Comparison of ENCODE assay signal across 8 mouse cellular contexts in the genomic region with DNA sequence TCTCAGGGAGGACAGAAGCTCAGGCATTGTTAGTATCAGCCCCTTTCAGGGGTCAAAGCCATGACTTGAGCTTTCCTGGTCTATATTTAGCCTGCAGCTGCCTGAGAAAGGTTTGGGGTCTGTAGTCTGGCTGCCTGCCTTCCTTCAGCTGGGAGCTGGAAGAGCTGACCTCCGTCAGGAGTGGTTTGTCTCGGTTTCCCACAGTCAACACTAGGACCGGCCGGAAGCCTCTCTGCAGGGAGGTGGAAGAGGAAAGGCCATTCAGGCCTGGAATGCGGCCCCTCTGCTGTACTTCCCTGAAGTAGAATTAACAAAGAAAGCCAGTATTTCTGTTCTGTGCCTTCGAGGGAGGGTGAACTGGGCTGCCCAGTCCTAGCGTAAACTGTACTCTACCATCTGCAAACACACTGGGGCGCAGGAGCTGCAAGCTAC.
DNase-seq lines count a peak whose midpoint lies in the region; ATAC-seq lines count a peak whose summit lies in the region.

No protein-coding gene starts in this region.

- peaks cover 23% of the 10 kb centered on the region; the same call in 1 of the 2 replicates for H3K36me3 ChIP-seq in heart, embryonic 14.5 days (ENCODE audit: control insufficient read depth, insufficient read depth, low read length)
- no peaks in the 10 kb centered on the region for H3K36me3 ChIP-seq in midbrain, embryonic 11.5 days (ENCODE audit: control insufficient read depth, insufficient read depth, low read length)

- H3K9me3 ChIP-seq in heart, embryonic 14.5 days (ENCODE audit: control insufficient read depth, low read length): no peaks in the 10 kb centered on the region
- H3K9me3 ChIP-seq in midbrain, embryonic 11.5 days (ENCODE audit: control insufficient read depth, low read length): no peaks in the 10 kb centered on the region

- WGBS in heart, embryonic 14.5 days: 5% methylated on average over 8 of the region's 8 CpGs
- whole genome bisulfite sequencing in midbrain, embryonic 11.5 days: 29% methylated on average over 8 of the region's 8 CpGs

- H3K9ac ChIP-seq in heart, embryonic 14.5 days (ENCODE audit: low read length): peak overlapping the region; percentile 90
- 0 out of 2 replicates have a peak overlapping the region, but pooled peaks have one; percentile 13 for H3K9ac ChIP-seq in midbrain, embryonic 11.5 days (ENCODE audit: low read length)

- H3K4me2 ChIP-seq in heart, embryonic 14.5 days (ENCODE audit: low read length): peak overlapping the region; percentile 73
- H3K4me2 ChIP-seq in midbrain, embryonic 11.5 days: peak overlapping the region; percentile 14; the same call in 1 of the 2 replicates

- peak overlapping the region; percentile 57 to 78 for H3K4me3 ChIP-seq in heart, embryonic 14.5 days (ENCODE audit: control insufficient read depth in 1 of 2, insufficient read depth in 1 of 2, low read depth in 1 of 2, low read length in 2 of 2)
- no peak overlapping the region for H3K4me3 ChIP-seq in midbrain, embryonic 11.5 days (ENCODE audit: low read depth, low read length)

- H3K27ac ChIP-seq in heart, embryonic 14.5 days (replicated peaks in 1 of 2; ENCODE audit: control insufficient read depth in 1 of 2, insufficient read depth in 1 of 2, low read depth in 2 of 2, low read length in 2 of 2): peak overlapping the region; percentile 96 to 99
- no peak overlapping the region for H3K27ac ChIP-seq in midbrain, embryonic 11.5 days (ENCODE audit: low read depth, low read length)

- ATAC-seq in heart, embryonic 14.5 days (ENCODE audit: insufficient number of reproducible peaks, insufficient read depth, low FRiP score, low read depth): peak; percentile 63
- ATAC-seq in midbrain, embryonic 11.5 days (ENCODE audit: low FRiP score): no peak
- ATAC-seq in megakaryocyte, adult 5-6 weeks (ENCODE audit: poor library complexity, severe bottlenecking): no peak

- no peaks in the 10 kb centered on the region for H3K27me3 ChIP-seq in heart, embryonic 14.5 days (ENCODE audit: control insufficient read depth, insufficient read depth, low read length)
- no peaks in the 10 kb centered on the region for H3K27me3 ChIP-seq in midbrain, embryonic 11.5 days (ENCODE audit: control insufficient read depth, insufficient read depth, low read length)

- peak; percentile 26 for DNase-seq in ovary, postnatal 36 days (ENCODE audit: low spot score)
- no peak for DNase-seq in ovary, postnatal 10 days (ENCODE audit: low spot score)
- peak; percentile 81 for DNase-seq in kidney, postnatal 10 days
- DNase-seq in midbrain, embryonic 11.5 days (ENCODE audit: low spot score, missing footprints): peak; percentile 89
- no peak for DNase-seq in cerebellum, postnatal 4 days (ENCODE audit: low spot score in 2 of 2)
- DNase-seq in urinary bladder, adult 18-20 months (ENCODE audit: low spot score in 2 of 2): no peak

- H3K4me1 ChIP-seq in heart, embryonic 14.5 days (ENCODE audit: control insufficient read depth in 2 of 2, insufficient read depth in 2 of 2, low read length in 2 of 2): peaks cover 28 to 58% of the 10 kb centered on the region in 2 experiments
- H3K4me1 ChIP-seq in midbrain, embryonic 11.5 days (ENCODE audit: control insufficient read depth, insufficient read depth, low read length): peaks cover 24% of the 10 kb centered on the region

Comparison
In these comparisons a context has a peak if more than half of its experiments do, and no peak if none do; other contexts are left out.
1. DNase-seq: peak in ovary, postnatal 36 days (single experiment), kidney, postnatal 10 days (single experiment) and midbrain, embryonic 11.5 days (single experiment); none in ovary, postnatal 10 days (single experiment), cerebellum, postnatal 4 days (0 of 2) and urinary bladder, adult 18-20 months (0 of 2).